Mouse (Mus musculus) midbrain, postnatal 0 days (tissue): ENCODE results near the gene Stx5a. TPM values are rescaled to one million over a fixed set of nuclear protein-coding genes. Genes with fewer than 3 reads are reported as not detected.
A peak's percentile ranks its signal among the peaks of the same experiment; 100 is the strongest.

Source experiments
- ATAC-seq: fragments of 200-750 bp; cut with Nextera tagmentation; 2 replicates; pipeline ENCODE4 v1.8.0; 2017; ENCODE audit warnings: moderate number of reproducible peaks, mild to moderate bottlenecking, moderate TSS enrichment, moderate library complexity; ENCODE audit not compliant: low FRiP score
- DNase-seq: peaks from one replicate; pipeline ENCODE4 v3.0.0-alpha.2; 2015; ENCODE audit warnings: low spot score
- H3K27ac ChIP-seq: fragments of 300-500 bp; sonication (generic); 2 replicates; pipeline ENCODE4 v1.5.1; 2014; ENCODE audit warnings: low read depth, mild to moderate bottlenecking, low read length, mixed read lengths
- H3K27me3 ChIP-seq: fragments of 300-500 bp; sonication (generic); 2 replicates; pipeline ENCODE4 v1.6.1; 2014; ENCODE audit warnings: low read length, control low read depth, mixed read lengths; ENCODE audit not compliant: insufficient read depth
- H3K36me3 ChIP-seq: fragments of 300-500 bp; sonication (generic); 2 replicates; pipeline ENCODE4 v1.6.1; 2014; ENCODE audit warnings: low read length, control low read depth, mixed read lengths; ENCODE audit not compliant: insufficient read depth
- H3K4me1 ChIP-seq: fragments of 300-500 bp; sonication (generic); 2 replicates; pipeline ENCODE4 v1.6.1; 2014; ENCODE audit warnings: mild to moderate bottlenecking, control low read depth, antibody characterized with exemption, low read length, mixed read lengths; ENCODE audit not compliant: insufficient read depth
- H3K4me2 ChIP-seq: fragments of 300-500 bp; sonication (generic); 2 replicates; pipeline ENCODE4 v1.6.1; 2014; ENCODE audit warnings: low read depth, mild to moderate bottlenecking, low read length, mixed read lengths; ENCODE audit not compliant: poor library complexity, severe bottlenecking
- H3K4me3 ChIP-seq: fragments of 300-500 bp; sonication (generic); 2 replicates; pipeline ENCODE4 v1.5.1; 2014; ENCODE audit warnings: low read depth, mild to moderate bottlenecking, low read length, moderate library complexity
- H3K9ac ChIP-seq: fragments of 300-500 bp; sonication (generic); replicated peaks from 2 replicates; pipeline ENCODE4 v1.6.1; 2014; ENCODE audit warnings: mild to moderate bottlenecking, low read length, moderate library complexity, mixed read lengths; ENCODE audit not compliant: poor library complexity, severe bottlenecking
- H3K9me3 ChIP-seq: fragments of 300-500 bp; sonication (generic); 2 replicates; pipeline ENCODE4 v1.6.1; 2016; ENCODE audit warnings: low read length, control low read depth
- CTCF ChIP-seq: IDR thresholded peaks from 2 replicates; pipeline ENCODE4 v1.5.1; 2016; ENCODE audit warnings: antibody characterized with exemption, mild to moderate bottlenecking
- WGBS: fragments of 180-500 bp; shearing (Covaris S2); extraction: QIAGEN DNeasy Blood & Tissue Kit; methylation state at CpG from one replicate; pipeline ENCODE4 v1.1.7; 2014; 5-methylcytosine and 5-hydroxymethylcytosine counted together
- microRNA-seq: library from miRNA; unstranded; fragments of <30 nt; microRNA quantifications from one replicate; pipeline ENCODE4, GENCODE M21; 2016; ENCODE audit warnings: borderline number of aligned reads
- polyA plus RNA-seq: library from polyadenylated mRNA; unstranded; fragments of >200 nt; fragmentation: Nextera tagmentation; extraction: Ambion mirVana; gene quantifications from 2 replicates; pipeline ENCODE4 v1.2.1, GENCODE M21; 2015
- total RNA-seq: library from RNA; depleted of rRNA; stranded (reverse); fragments of >200 nt; gene quantifications from 2 replicates; pipeline ENCODE4 v1.2.3, GENCODE M21; 2014; rRNA removed

Stx5a gene
- total and polyA plus RNA-seq, 2 experiments from 2014 or later, result 104 to 112 TPM

DNA sequence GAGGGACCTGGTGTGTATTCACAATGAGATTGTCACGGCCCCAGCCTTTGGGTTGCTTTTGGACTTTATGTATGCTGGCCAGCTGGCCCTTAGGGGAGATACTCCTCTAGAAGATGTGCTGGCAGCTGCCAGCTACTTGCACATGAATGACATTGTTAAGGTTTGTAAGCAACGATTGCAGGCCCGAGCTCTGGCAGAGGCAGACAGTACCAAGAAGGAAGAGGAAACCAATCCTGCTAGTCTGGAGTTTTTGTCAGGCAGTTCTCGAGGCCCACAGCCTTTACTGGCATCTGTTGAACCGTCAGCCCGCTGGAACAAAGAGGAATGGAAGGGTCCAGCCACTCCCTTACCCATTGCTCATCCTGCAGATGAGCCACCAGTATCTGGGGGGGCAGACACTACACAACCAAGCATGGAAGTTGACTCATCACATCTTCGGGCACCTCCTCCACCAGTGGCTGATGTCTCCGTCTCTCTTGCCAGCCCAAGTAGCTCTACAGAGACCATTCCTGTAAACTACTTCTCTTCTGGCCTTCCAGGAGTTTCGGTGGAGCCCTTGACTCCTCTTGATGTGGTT, 62.1 kb downstream of the Stx5a start:
- Histone ChIP-seq H3K4me3 (peak overlapping the region; percentile 49), H3K4me2 (peak overlapping the region; percentile 47), H3K27ac (peak overlapping the region; percentile 91), H3K36me3 (peaks cover 14% of the 10 kb centered on the region), H3K27me3 (no peaks in the 10 kb centered on the region), H3K4me1 (peaks cover 5% of the 10 kb centered on the region; the same call in 1 of the 2 replicates), H3K9me3 (no peaks in the 10 kb centered on the region), H3K9ac (peak overlapping the region; percentile 51; the same call in 1 of the 2 replicates)
- DNase-seq, result no peak
- WGBS, result 79% methylated on average over 9 of the region's 9 CpGs
- TF ChIP-seq CTCF, result no peak
- no peak for ATAC-seq

- Histone ChIP-seq H3K9me3 (no peaks in the 10 kb centered on the region), H3K4me1 (peaks cover 5% of the 10 kb centered on the region; the same call in 1 of the 2 replicates), H3K4me2 (no peak overlapping the region), H3K9ac (no peak overlapping the region), H3K27ac (no peak overlapping the region), H3K36me3 (peaks cover 14% of the 10 kb centered on the region), H3K4me3 (no peak overlapping the region), H3K27me3 (no peaks in the 10 kb centered on the region)
- TF ChIP-seq CTCF, result no peak
- ATAC-seq (no peak), DNase-seq (no peak)
- WGBS, result 94% methylated on average over 11 of the region's 11 CpGs
Measured at GRCm38 (mm10) chr19:8803879-8804660, 62.9 kb downstream of the Stx5a start.

Small RNA genes within 50 kb of the gene (microRNA-seq; reads per million reads assigned to microRNA genes)
- not detected for gene Mir6992

Other genes starting within 250 kb of the Stx5a start
Only the 30 nearest of the 33 such genes appear.
- gene Slc22a8, start 150.2 kb upstream of the Stx5a start, total RNA-seq, result 12.9 and 14.7 TPM in 2 replicates
- 20.3 and 20.9 TPM in 2 replicates for gene Slc22a8, start 150.2 kb upstream of the Stx5a start, polyA plus RNA-seq
- gene Slc22a6, start 123.4 kb upstream of the Stx5a start, total RNA-seq, result 17.2 and 18.3 TPM in 2 replicates
- gene Slc22a6, start 123.4 kb upstream of the Stx5a start, polyA plus RNA-seq, result 13.1 and 14.7 TPM in 2 replicates
- gene Chrm1, start 77.6 kb upstream of the Stx5a start, total RNA-seq, result 1.3 and 1.9 TPM in 2 replicates
- gene Chrm1, start 77.6 kb upstream of the Stx5a start, polyA plus RNA-seq, result 1.0 and 1.1 TPM in 2 replicates
- gene Slc3a2, start 18.0 kb upstream of the Stx5a start, total RNA-seq, result 111 and 133 TPM in 2 replicates
- gene Slc3a2, start 18.0 kb upstream of the Stx5a start, polyA plus RNA-seq, result 212 and 223 TPM in 2 replicates
- 50.9 and 65.7 TPM in 2 replicates for gene Wdr74, start 5.6 kb upstream of the Stx5a start, total RNA-seq
- gene Wdr74, start 5.6 kb upstream of the Stx5a start, polyA plus RNA-seq, result 85.9 and 88.2 TPM in 2 replicates
- not detected in 2 replicates for gene 1700092M07Rik, start 695 bp upstream of the Stx5a start, total RNA-seq
- 0.64 TPM in 1 of 2 replicates, not detected in the other for gene 1700092M07Rik, start 695 bp upstream of the Stx5a start, polyA plus RNA-seq
- gene Nxf1, start 15.7 kb downstream of the Stx5a start, total RNA-seq, result 67.4 and 75.6 TPM in 2 replicates
- 90.0 and 92.8 TPM in 2 replicates for gene Nxf1, start 15.7 kb downstream of the Stx5a start, polyA plus RNA-seq
- 210 and 320 TPM in 2 replicates for gene Tmem223, start 29.6 kb downstream of the Stx5a start, total RNA-seq
- gene Tmem223, start 29.6 kb downstream of the Stx5a start, polyA plus RNA-seq, result 202 and 230 TPM in 2 replicates
- 20.4 and 27.3 TPM in 2 replicates for gene Tmem179b, start 33.1 kb downstream of the Stx5a start, total RNA-seq
- gene Tmem179b, start 33.1 kb downstream of the Stx5a start, polyA plus RNA-seq, result 19.1 and 21.1 TPM in 2 replicates
- gene Taf6l, start 45.0 kb downstream of the Stx5a start, total RNA-seq, result 32.5 and 38.7 TPM in 2 replicates
- gene Taf6l, start 45.0 kb downstream of the Stx5a start, polyA plus RNA-seq, result 25.2 and 26.4 TPM in 2 replicates
- gene Polr2g, start 57.2 kb downstream of the Stx5a start, total RNA-seq, result 67.2 and 67.5 TPM in 2 replicates
- 163 and 171 TPM in 2 replicates for gene Polr2g, start 57.2 kb downstream of the Stx5a start, polyA plus RNA-seq
- 6.0 and 6.2 TPM in 2 replicates for gene Zbtb3, start 61.1 kb downstream of the Stx5a start, total RNA-seq
- 3.2 and 4.5 TPM in 2 replicates for gene Zbtb3, start 61.1 kb downstream of the Stx5a start, polyA plus RNA-seq
- 63.0 and 63.8 TPM in 2 replicates for gene Ttc9c, start 77.9 kb downstream of the Stx5a start, total RNA-seq
- 38.8 and 45.3 TPM in 2 replicates for gene Ttc9c, start 77.9 kb downstream of the Stx5a start, polyA plus RNA-seq
- 25.9 and 36.2 TPM in 2 replicates for gene Hnrnpul2, start 78.6 kb downstream of the Stx5a start, total RNA-seq
- 4.6 and 5.5 TPM in 2 replicates for gene Hnrnpul2, start 78.6 kb downstream of the Stx5a start, polyA plus RNA-seq
- 5.6 and 12.7 TPM in 2 replicates for gene AC129217.1, start 88.4 kb downstream of the Stx5a start, total RNA-seq
- gene AC129217.1, start 88.4 kb downstream of the Stx5a start, polyA plus RNA-seq, result not detected in 2 replicates
- 112 and 121 TPM in 2 replicates for gene Bscl2, start 96.1 kb downstream of the Stx5a start, total RNA-seq
- 101 and 108 TPM in 2 replicates for gene Bscl2, start 96.1 kb downstream of the Stx5a start, polyA plus RNA-seq
- gene Gng3, start 97.8 kb downstream of the Stx5a start, total RNA-seq, result 103 and 119 TPM in 2 replicates
- gene Gng3, start 97.8 kb downstream of the Stx5a start, polyA plus RNA-seq, result 746 and 809 TPM in 2 replicates
- 2.7 and 3.5 TPM in 2 replicates for gene Lrrn4cl, start 109.4 kb downstream of the Stx5a start, total RNA-seq
- 2.0 and 2.1 TPM in 2 replicates for gene Lrrn4cl, start 109.4 kb downstream of the Stx5a start, polyA plus RNA-seq
- gene Ubxn1, start 130.1 kb downstream of the Stx5a start, total RNA-seq, result 73.5 and 73.8 TPM in 2 replicates
- gene Ubxn1, start 130.1 kb downstream of the Stx5a start, polyA plus RNA-seq, result 142 and 143 TPM in 2 replicates
- 22.6 and 26.5 TPM in 2 replicates for gene Uqcc3, start 139.5 kb downstream of the Stx5a start, total RNA-seq
- 64.2 and 65.0 TPM in 2 replicates for gene Uqcc3, start 139.5 kb downstream of the Stx5a start, polyA plus RNA-seq
- 4.2 and 6.6 TPM in 2 replicates for gene Lbhd1, start 142.3 kb downstream of the Stx5a start, total RNA-seq
- gene Lbhd1, start 142.3 kb downstream of the Stx5a start, polyA plus RNA-seq, result 17.7 and 20.6 TPM in 2 replicates
- gene Gm49403, start 142.5 kb downstream of the Stx5a start, total RNA-seq, result not detected in 2 replicates
- gene Gm49403, start 142.5 kb downstream of the Stx5a start, polyA plus RNA-seq, result not detected in 2 replicates
- 17.8 and 23.7 TPM in 2 replicates for gene 1810009A15Rik, start 147.4 kb downstream of the Stx5a start, total RNA-seq
- gene 1810009A15Rik, start 147.4 kb downstream of the Stx5a start, polyA plus RNA-seq, result 29.2 and 32.9 TPM in 2 replicates
- gene Gm49416, start 147.5 kb downstream of the Stx5a start, total RNA-seq, result 3.8 TPM in 1 of 2 replicates, not detected in the other
- not detected in 2 replicates for gene Gm49416, start 147.5 kb downstream of the Stx5a start, polyA plus RNA-seq
- gene Ints5, start 151.6 kb downstream of the Stx5a start, total RNA-seq, result 30.3 and 37.8 TPM in 2 replicates
- 20.2 and 21.8 TPM in 2 replicates for gene Ints5, start 151.6 kb downstream of the Stx5a start, polyA plus RNA-seq
- gene Ganab, start 156.7 kb downstream of the Stx5a start, total RNA-seq, result 86.9 and 88.5 TPM in 2 replicates
- gene Ganab, start 156.7 kb downstream of the Stx5a start, polyA plus RNA-seq, result 49.4 and 49.8 TPM in 2 replicates
- 111 TPM in 2 replicates for gene B3gat3, start 179.0 kb downstream of the Stx5a start, total RNA-seq
- 95.5 and 99.7 TPM in 2 replicates for gene B3gat3, start 179.0 kb downstream of the Stx5a start, polyA plus RNA-seq
- 3.0 and 6.3 TPM in 2 replicates for gene Rom1, start 187.9 kb downstream of the Stx5a start, total RNA-seq
- 2.7 and 3.5 TPM in 2 replicates for gene Rom1, start 187.9 kb downstream of the Stx5a start, polyA plus RNA-seq
- 6.3 and 9.3 TPM in 2 replicates for gene Eml3, start 188.1 kb downstream of the Stx5a start, total RNA-seq
- gene Eml3, start 188.1 kb downstream of the Stx5a start, polyA plus RNA-seq, result 8.7 and 9.0 TPM in 2 replicates
- gene Mta2, start 200.5 kb downstream of the Stx5a start, total RNA-seq, result 64.3 and 65.6 TPM in 2 replicates
- 73.6 and 77.9 TPM in 2 replicates for gene Mta2, start 200.5 kb downstream of the Stx5a start, polyA plus RNA-seq